Mouse (Mus musculus) gastrocnemius, postnatal 14 days (tissue): ENCODE measurements around the gene Zbp1. TPM values are rescaled to one million over a fixed set of nuclear protein-coding genes. Genes with fewer than 3 reads are reported as not detected.

Source experiments
- DNase-seq: peaks from one replicate; pipeline ENCODE4 v3.0.0; 2021; ENCODE audit warnings: mixed read lengths
- intact Hi-C: fragments of 180-260 bp; cut with DNase I; formaldehyde crosslinking; loops from one replicate; pipeline ENCODE4 v1.15.1; 2025; ENCODE audit warnings: low total_unique reads
- total RNA-seq, 2 experiments: library from RNA; stranded (reverse); gene quantifications; 2 replicates each; pipeline ENCODE4 v1.2.3; 2021

Gene Zbp1
- total RNA-seq, 2 experiments from 2014 or later = not detected

GRCm38 (mm10) chr2:173248822-173249221 is 30.1 kb upstream of the Zbp1 start:
- no peak for DNase-seq
- intact Hi-C loops = no loop called here

- DNase-seq = no peak
- intact Hi-C loops = no loop called here
These were observed 29.2 kb upstream of the Zbp1 start for GRCm38 (mm10) chr2:173247911-173248310.

- intact Hi-C loops = no loop called here
- no peak for DNase-seq
These were observed 28.5 kb upstream of the Zbp1 start for GRCm38 (mm10) chr2:173247197-173247596.

- intact Hi-C loops = no loop called here
- DNase-seq = no peak
These were observed 28.0 kb upstream of the Zbp1 start for GRCm38 (mm10) chr2:173246688-173247087.

GRCm38 (mm10) chr2:173245258-173245657 is 26.5 kb upstream of the Zbp1 start:
- DNase-seq = no peak
- intact Hi-C loops = no loop called here

- intact Hi-C loops = no loop called here
- no peak for DNase-seq
These were observed 25.4 kb upstream of the Zbp1 start for GRCm38 (mm10) chr2:173244108-173244507.

GRCm38 (mm10) chr2:173243616-173244015 is 24.9 kb upstream of the Zbp1 start:
- intact Hi-C loops = no loop called here
- peak; percentile 62 for DNase-seq

GRCm38 (mm10) chr2:173242874-173243273 is 24.2 kb upstream of the Zbp1 start:
- intact Hi-C loops = no loop called here
- DNase-seq = no peak

GRCm38 (mm10) chr2:173240738-173241137 is 22.0 kb upstream of the Zbp1 start:
- intact Hi-C loops = no loop called here
- DNase-seq = no peak

- no peak for DNase-seq
- intact Hi-C loops = loop anchor here (10.0 kb wide), 1 partner anchor 96 kb away; no protein-coding TSS in a partner anchor
These were observed 19.8 kb upstream of the Zbp1 start for GRCm38 (mm10) chr2:173238522-173238921.

- no peak for DNase-seq
- intact Hi-C loops = loop anchor here (10.0 kb wide), 1 partner anchor 99 kb away; no protein-coding TSS in a partner anchor
These were observed 17.0 kb upstream of the Zbp1 start for GRCm38 (mm10) chr2:173235435-173236332.

- DNase-seq = no peak
- intact Hi-C loops = loop anchor here (5.0 to 10.0 kb wide), 2 partner anchors 102 to 220 kb away; no protein-coding TSS in a partner anchor
These were observed 14.0 kb upstream of the Zbp1 start for GRCm38 (mm10) chr2:173232766-173233099.

- intact Hi-C loops = loop anchor here (5.0 to 10.0 kb wide), 2 partner anchors 103 to 220 kb away; no protein-coding TSS in a partner anchor
- no peak for DNase-seq
These were observed 13.5 kb upstream of the Zbp1 start for GRCm38 (mm10) chr2:173232065-173232765.

GRCm38 (mm10) chr2:173229578-173230224 is 11.0 kb upstream of the Zbp1 start:
- DNase-seq = peak; percentile 90
- intact Hi-C loops = loop anchor here (5.0 to 10.0 kb wide), 2 partner anchors 105 to 223 kb away; no protein-coding TSS in a partner anchor

GRCm38 (mm10) chr2:173228567-173228966 is 9.8 kb upstream of the Zbp1 start:
- intact Hi-C loops = no loop called here
- DNase-seq = no peak

GRCm38 (mm10) chr2:173226792-173227191 is 8.1 kb upstream of the Zbp1 start:
- intact Hi-C loops = no loop called here
- DNase-seq = no peak

GRCm38 (mm10) chr2:173225906-173226305 is 7.2 kb upstream of the Zbp1 start:
- no peak for DNase-seq
- intact Hi-C loops = loop anchor here (2.0 kb wide), 1 partner anchor 319 kb away; no protein-coding TSS in a partner anchor

GRCm38 (mm10) chr2:173224832-173225231 is 6.1 kb upstream of the Zbp1 start:
- DNase-seq = no peak
- intact Hi-C loops = loop anchor here (2.0 kb wide), 1 partner anchor 320 kb away; no protein-coding TSS in a partner anchor

GRCm38 (mm10) chr2:173224097-173224496 is 5.4 kb upstream of the Zbp1 start:
- no peak for DNase-seq
- intact Hi-C loops = loop anchor here (2.0 kb wide), 1 partner anchor 321 kb away; no protein-coding TSS in a partner anchor

GRCm38 (mm10) chr2:173223496-173223895 is 4.8 kb upstream of the Zbp1 start:
- intact Hi-C loops = no loop called here
- no peak for DNase-seq
